Mouse (Mus musculus) neural tube, embryonic 15.5 days (tissue): ENCODE measurements around the gene Mat2b. TPM values are rescaled to one million over a fixed set of nuclear protein-coding genes. Genes with fewer than 3 reads are reported as not detected.

ENCODE experiments used
- ATAC-seq: fragments of 200-750 bp; cut with Nextera tagmentation; 2 replicates; pipeline ENCODE4 v1.8.0; 2017; ENCODE audit warnings: mild to moderate bottlenecking, moderate TSS enrichment, moderate library complexity; ENCODE audit not compliant: low FRiP score
- H3K27ac ChIP-seq: fragments of 300-500 bp; sonication (generic); replicated peaks from 2 replicates; pipeline ENCODE4 v1.5.1; 2015; ENCODE audit warnings: mild to moderate bottlenecking, inconsistent platforms
- H3K27me3 ChIP-seq: fragments of 300-500 bp; sonication (generic); replicated peaks from 2 replicates; pipeline ENCODE4 v1.6.1; 2015; ENCODE audit warnings: inconsistent platforms
- H3K36me3 ChIP-seq: fragments of 300-500 bp; sonication (generic); 2 replicates; pipeline ENCODE4 v1.6.1; 2015; ENCODE audit warnings: inconsistent platforms
- H3K4me1 ChIP-seq: fragments of 300-500 bp; sonication (generic); 2 replicates; pipeline ENCODE4 v1.6.1; 2015; ENCODE audit warnings: inconsistent platforms
- H3K4me2 ChIP-seq: fragments of 300-500 bp; sonication (generic); 2 replicates; pipeline ENCODE4 v1.6.1; 2015; ENCODE audit warnings: inconsistent platforms, mild to moderate bottlenecking, moderate library complexity
- H3K4me3 ChIP-seq: fragments of 300-500 bp; sonication (generic); replicated peaks from 2 replicates; pipeline ENCODE4 v1.5.1; 2015; ENCODE audit warnings: mild to moderate bottlenecking, inconsistent platforms
- H3K9ac ChIP-seq: fragments of 300-500 bp; sonication (generic); replicated peaks from 2 replicates; pipeline ENCODE4 v1.6.1; 2015; ENCODE audit warnings: mild to moderate bottlenecking, inconsistent platforms
- H3K9me3 ChIP-seq: fragments of 300-500 bp; sonication (generic); replicated peaks from 2 replicates; pipeline ENCODE4 v1.6.1; 2016; ENCODE audit warnings: inconsistent platforms
- WGBS: fragments of 180-500 bp; shearing (Covaris S2); methylation state at CpG from one replicate; pipeline ENCODE4 v1.1.7; 2015; ENCODE audit warnings: mixed read lengths; 5-methylcytosine and 5-hydroxymethylcytosine counted together
- polyA plus RNA-seq: library from polyadenylated mRNA; unstranded; fragments of >200 nt; fragmentation: Nextera tagmentation; extraction: Ambion mirVana; gene quantifications from 2 replicates; pipeline ENCODE4 v1.2.1, GENCODE M21; 2015

The Mat2b gene
- polyA plus RNA-seq, 1 experiment from 2014 or later, result 55.3 TPM

- H3K9ac ChIP-seq, result no peak overlapping the region
- H3K27me3 ChIP-seq, result no peaks in the 10 kb centered on the region
- no peaks in the 10 kb centered on the region for H3K9me3 ChIP-seq
- no peaks in the 10 kb centered on the region for H3K36me3 ChIP-seq
- H3K4me1 ChIP-seq, result no peaks in the 10 kb centered on the region
- no peak overlapping the region for H3K4me3 ChIP-seq
- no peak for ATAC-seq
- H3K27ac ChIP-seq, result no peak overlapping the region
- no peak overlapping the region for H3K4me2 ChIP-seq
- WGBS, result 69% methylated on average over 2 of the region's 2 CpGs
These were observed 47.8 kb downstream of the Mat2b start for GRCm38 (mm10) chr11:40647246-40647645.

Other genes with a start within 250 kb of the Mat2b start
- 5.0 and 13.3 TPM in 2 replicates for gene Hmmr, start 38.2 kb upstream of the Mat2b start, polyA plus RNA-seq
- 54.4 and 73.8 TPM in 2 replicates for gene Nudcd2, start 38.5 kb upstream of the Mat2b start, polyA plus RNA-seq
- gene Ccng1, start 60.1 kb upstream of the Mat2b start, polyA plus RNA-seq, result 40.0 and 43.3 TPM in 2 replicates